In genomic region chr4:114666238-114666978, GRCm38 (mm10) we compare ENCODE assay signal across 8 mouse cellular contexts.
DNase-seq lines count a peak whose midpoint lies in the region; ATAC-seq and TF ChIP-seq lines count a peak whose summit lies in the region.

No protein-coding gene starts in this region.

- peak overlapping the region; percentile 53 for H3K4me2 ChIP-seq in lung, embryonic 14.5 days
- H3K4me2 ChIP-seq in embryonic facial prominence, embryonic 14.5 days (ENCODE audit: low read depth, low read length), result peak overlapping the region; percentile 56
- H3K4me2 ChIP-seq in limb, embryonic 15.5 days, result peak overlapping the region; percentile 41

- H3K4me1 ChIP-seq in lung, embryonic 14.5 days (ENCODE audit: insufficient read depth), result peaks cover 7% of the 10 kb centered on the region; the same call in 1 of the 2 replicates
- peaks cover 7% of the 10 kb centered on the region; the same call in 1 of the 2 replicates for H3K4me1 ChIP-seq in embryonic facial prominence, embryonic 14.5 days (ENCODE audit: control insufficient read depth, insufficient read depth, low read length)
- peaks cover 22% of the 10 kb centered on the region for H3K4me1 ChIP-seq in limb, embryonic 15.5 days
- peaks cover 8% of the 10 kb centered on the region for H3K4me1 ChIP-seq in small intestine, adult 2 months (ENCODE audit: control insufficient read depth, insufficient read depth, insufficient read length, low read length)

- peak overlapping the region; percentile 18 for H3K4me3 ChIP-seq in lung, embryonic 14.5 days (ENCODE audit: low read depth, low read length)
- H3K4me3 ChIP-seq in embryonic facial prominence, embryonic 14.5 days (ENCODE audit: low read depth, low read length), result peak overlapping the region; percentile 25
- H3K4me3 ChIP-seq in limb, embryonic 15.5 days, result peak overlapping the region; percentile 20
- peak overlapping the region; percentile 28 for H3K4me3 ChIP-seq in small intestine, adult 2 months (ENCODE audit: low read depth, low read length)

- H3K9me3 ChIP-seq in lung, embryonic 14.5 days (ENCODE audit: low read depth, low read length), result no peaks in the 10 kb centered on the region
- no peaks in the 10 kb centered on the region for H3K9me3 ChIP-seq in embryonic facial prominence, embryonic 14.5 days (ENCODE audit: control insufficient read depth, low read length)
- no peaks in the 10 kb centered on the region for H3K9me3 ChIP-seq in limb, embryonic 15.5 days

- peak; percentile 16; the same call in 1 of the 2 replicates for ATAC-seq in lung, embryonic 14.5 days (ENCODE audit: insufficient read depth)
- peak; percentile 36 for ATAC-seq in embryonic facial prominence, embryonic 14.5 days (ENCODE audit: low read depth)
- 0 out of 2 replicates have a peak, but pooled peaks have one; percentile 11 for ATAC-seq in limb, embryonic 15.5 days (ENCODE audit: insufficient number of reproducible peaks, low FRiP score, low TSS enrichment, low read depth)
- ATAC-seq in granulocyte monocyte progenitor cell, adult 5-6 weeks (replicated peaks; ENCODE audit: poor library complexity, severe bottlenecking), result no peak

- TF ChIP-seq CTCF in lung, embryonic 14.5 days (IDR thresholded peaks at IDR 0.05; ENCODE audit: low read depth), result 0 out of 2 replicates have a peak, but pooled peaks have one; percentile 1
- TF ChIP-seq CTCF in small intestine, adult 2 months (IDR thresholded peaks at IDR 0.05; ENCODE audit: extremely low read depth, insufficient read length, insufficient replicate concordance, low read depth, low read length), result no peak

- DNase-seq in lung, embryonic 14.5 days, result peak; percentile 40
- DNase-seq in lung, postnatal 14 days, result no peak
- no peak for DNase-seq in embryonic facial prominence, embryonic 14.5 days (ENCODE audit: low spot score)
- no peak for DNase-seq in cerebellum, adult 11 months
- no peak for DNase-seq in gastrocnemius, postnatal 4 days (ENCODE audit: low spot score in 2 of 2)

- H3K36me3 ChIP-seq in lung, embryonic 14.5 days (ENCODE audit: insufficient read depth), result no peaks in the 10 kb centered on the region
- no peaks in the 10 kb centered on the region for H3K36me3 ChIP-seq in embryonic facial prominence, embryonic 14.5 days (ENCODE audit: control insufficient read depth, insufficient read depth, low read length)
- H3K36me3 ChIP-seq in limb, embryonic 15.5 days, result no peaks in the 10 kb centered on the region
- no peaks in the 10 kb centered on the region for H3K36me3 ChIP-seq in small intestine, adult 2 months (ENCODE audit: control insufficient read depth, insufficient read depth, low read length)

- WGBS in lung, embryonic 14.5 days, result 9% methylated on average over 41 of the region's 41 CpGs
- WGBS in embryonic facial prominence, embryonic 14.5 days, result 4% methylated on average over 41 of the region's 41 CpGs
- WGBS in limb, embryonic 15.5 days, result 5% methylated on average over 41 of the region's 41 CpGs
- 22% methylated on average over 41 of the region's 41 CpGs for WGBS in small intestine, adult 2 months

- peaks cover 40% of the 10 kb centered on the region for H3K27me3 ChIP-seq in lung, embryonic 14.5 days (ENCODE audit: insufficient read depth, low read length)
- peaks cover 73% of the 10 kb centered on the region for H3K27me3 ChIP-seq in embryonic facial prominence, embryonic 14.5 days (replicated peaks; ENCODE audit: control insufficient read depth, insufficient read depth, low read length)
- peaks cover 88% of the 10 kb centered on the region for H3K27me3 ChIP-seq in limb, embryonic 15.5 days
- peaks cover 5% of the 10 kb centered on the region for H3K27me3 ChIP-seq in small intestine, adult 2 months (ENCODE audit: control insufficient read depth, insufficient read depth, low read length)

- no peak for TF ChIP-seq POLR2A in small intestine, adult 2 months (IDR thresholded peaks at IDR 0.05; ENCODE audit: low read depth, low read length)

- H3K27ac ChIP-seq in lung, embryonic 14.5 days (ENCODE audit: low read depth), result no peak overlapping the region
- no peak overlapping the region for H3K27ac ChIP-seq in embryonic facial prominence, embryonic 14.5 days (replicated peaks; ENCODE audit: low read depth, low read length)
- H3K27ac ChIP-seq in limb, embryonic 15.5 days, result no peak overlapping the region
- no peak overlapping the region for H3K27ac ChIP-seq in small intestine, adult 2 months (ENCODE audit: insufficient read depth, low read depth, low read length)

- H3K9ac ChIP-seq in lung, embryonic 14.5 days, result no peak overlapping the region
- peak overlapping the region; percentile 42; the same call in 1 of the 2 replicates for H3K9ac ChIP-seq in embryonic facial prominence, embryonic 14.5 days (ENCODE audit: low read depth, low read length)
- H3K9ac ChIP-seq in limb, embryonic 15.5 days, result peak overlapping the region; percentile 14; the same call in 1 of the 2 replicates
